Comparison of ENCODE assay signal across 23 mouse cellular contexts in the genomic region with DNA sequence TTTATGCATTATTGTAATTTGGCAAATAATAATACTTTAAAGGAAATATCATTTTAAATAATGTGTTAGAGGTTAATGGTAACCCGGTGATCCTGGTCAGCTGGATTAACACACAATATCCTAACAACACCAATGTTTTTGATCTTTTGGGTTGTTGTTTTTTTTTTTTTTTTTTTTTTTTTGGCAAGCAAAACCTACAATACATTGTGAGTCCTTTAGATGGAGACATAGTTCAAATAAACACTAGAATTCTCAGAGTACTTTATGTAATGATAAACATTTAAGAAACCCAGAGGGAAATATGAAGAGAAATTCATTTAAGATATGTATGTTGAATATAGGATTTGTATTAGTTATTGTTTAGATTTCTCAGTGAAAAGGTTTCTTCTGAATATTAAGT.
DNase-seq lines count a peak whose midpoint lies in the region; ATAC-seq and TF ChIP-seq lines count a peak whose summit lies in the region.
"Had no signal": no experiment of that assay in that cellular context is flagged by ENCODE, and none has a peak within 500 bp of the region (broad histone marks: within the 10 kb centered on the region; RNA-seq: fewer than 3 reads in every experiment).

No protein-coding gene starts in this region.

- TF ChIP-seq CTCF in kidney, postnatal 0 days (IDR thresholded peaks at IDR 0.05; ENCODE audit: low read depth) = no peak
- TF ChIP-seq CTCF in midbrain, postnatal 0 days (IDR thresholded peaks at IDR 0.05) = peak; percentile 28; the same call in 1 of the 2 replicates

- no peaks in the 10 kb centered on the region for H3K36me3 ChIP-seq in kidney, postnatal 0 days (ENCODE audit: insufficient read depth, low read length)
- H3K36me3 ChIP-seq in midbrain, postnatal 0 days (ENCODE audit: insufficient read depth, low read length) = no peaks in the 10 kb centered on the region
- H3K36me3 ChIP-seq in midbrain, embryonic 15.5 days (replicated peaks) = no peaks in the 10 kb centered on the region
- H3K36me3 ChIP-seq: embryonic facial prominence, embryonic 15.5 days; forebrain, embryonic 10.5 days; heart, embryonic 10.5 days; hindbrain, embryonic 12.5 days had no signal

- ATAC-seq in kidney, postnatal 0 days (replicated peaks; ENCODE audit: low FRiP score, low read depth) = no peak
- ATAC-seq in midbrain, postnatal 0 days (ENCODE audit: low FRiP score) = no peak
- no peak for ATAC-seq in midbrain, embryonic 15.5 days (replicated peaks)
- ATAC-seq: forebrain, embryonic 14.5 days; hindbrain, postnatal 0 days had no signal

- DNase-seq in kidney, postnatal 0 days (ENCODE audit: low spot score) = peak; percentile 10
- no peak for DNase-seq in kidney, postnatal 10 days
- no peak for DNase-seq in midbrain, postnatal 0 days (ENCODE audit: low spot score)
- peak; percentile 40 for DNase-seq in NIH3T3 (ENCODE audit: low read depth)
- no peak for DNase-seq in thymus, postnatal 36 days
- no peak for DNase-seq in urinary bladder, postnatal 10 days (ENCODE audit: low spot score)
- DNase-seq: adrenal gland, postnatal 10 days; cerebellum, adult 11 months; cerebellum, adult 8-10 months; cerebellum, postnatal 14 days; embryo, embryonic 11 days; gastrocnemius, postnatal 10 days; heart, adult 18-20 months; heart, postnatal 10 days; heart, postnatal 4 days had no signal

- no peaks in the 10 kb centered on the region for H3K9me3 ChIP-seq in kidney, postnatal 0 days (replicated peaks; ENCODE audit: low read length)
- no peaks in the 10 kb centered on the region for H3K9me3 ChIP-seq in midbrain, postnatal 0 days (ENCODE audit: low read length)
- no peaks in the 10 kb centered on the region for H3K9me3 ChIP-seq in midbrain, embryonic 15.5 days
- H3K9me3 ChIP-seq: embryonic facial prominence, embryonic 15.5 days; forebrain, embryonic 10.5 days; heart, embryonic 10.5 days; hindbrain, embryonic 12.5 days had no signal

- H3K9ac ChIP-seq in kidney, postnatal 0 days (ENCODE audit: low read depth, low read length) = no peak overlapping the region
- no peak overlapping the region for H3K9ac ChIP-seq in midbrain, postnatal 0 days (replicated peaks; ENCODE audit: low read length, poor library complexity, severe bottlenecking)
- no peak overlapping the region for H3K9ac ChIP-seq in midbrain, embryonic 15.5 days
- H3K9ac ChIP-seq: embryonic facial prominence, embryonic 15.5 days; hindbrain, embryonic 12.5 days had no signal

- no peak overlapping the region for H3K27ac ChIP-seq in kidney, postnatal 0 days
- no peak overlapping the region for H3K27ac ChIP-seq in midbrain, postnatal 0 days (ENCODE audit: low read depth, low read length)
- no peak overlapping the region for H3K27ac ChIP-seq in midbrain, embryonic 15.5 days
- H3K27ac ChIP-seq: embryonic facial prominence, embryonic 15.5 days; forebrain, embryonic 10.5 days; heart, embryonic 10.5 days; hindbrain, embryonic 12.5 days; hindbrain, postnatal 0 days had no signal

- H3K4me3 ChIP-seq in kidney, postnatal 0 days (replicated peaks; ENCODE audit: low read depth, low read length) = no peak overlapping the region
- H3K4me3 ChIP-seq in midbrain, postnatal 0 days (ENCODE audit: low read depth, low read length) = no peak overlapping the region
- no peak overlapping the region for H3K4me3 ChIP-seq in midbrain, embryonic 15.5 days
- H3K4me3 ChIP-seq: embryonic facial prominence, embryonic 15.5 days; erythroblast, embryonic 14.5 days; forebrain, embryonic 10.5 days; heart, embryonic 10.5 days; hindbrain, embryonic 12.5 days had no signal

- no peak overlapping the region for H3K4me2 ChIP-seq in kidney, postnatal 0 days (ENCODE audit: low read length)
- H3K4me2 ChIP-seq in midbrain, postnatal 0 days (ENCODE audit: low read depth, low read length, poor library complexity, severe bottlenecking) = no peak overlapping the region
- H3K4me2 ChIP-seq in midbrain, embryonic 15.5 days = no peak overlapping the region
- H3K4me2 ChIP-seq: embryonic facial prominence, embryonic 15.5 days; hindbrain, embryonic 12.5 days had no signal

- no peaks in the 10 kb centered on the region for H3K4me1 ChIP-seq in kidney, postnatal 0 days (replicated peaks; ENCODE audit: insufficient read depth, low read length)
- H3K4me1 ChIP-seq in midbrain, postnatal 0 days (ENCODE audit: insufficient read depth, low read length) = no peaks in the 10 kb centered on the region
- no peaks in the 10 kb centered on the region for H3K4me1 ChIP-seq in midbrain, embryonic 15.5 days
- H3K4me1 ChIP-seq: embryonic facial prominence, embryonic 15.5 days; forebrain, embryonic 10.5 days; heart, embryonic 10.5 days; hindbrain, embryonic 12.5 days had no signal

- H3K27me3 ChIP-seq in kidney, postnatal 0 days (ENCODE audit: insufficient read depth, low read length) = no peaks in the 10 kb centered on the region
- no peaks in the 10 kb centered on the region for H3K27me3 ChIP-seq in midbrain, postnatal 0 days (ENCODE audit: insufficient read depth, low read length)
- H3K27me3 ChIP-seq in midbrain, embryonic 15.5 days (replicated peaks) = no peaks in the 10 kb centered on the region
- H3K27me3 ChIP-seq: embryonic facial prominence, embryonic 15.5 days; hindbrain, embryonic 12.5 days had no signal

- WGBS in kidney, postnatal 0 days = 82% methylated on average over 1 of the region's 1 CpGs
- WGBS in midbrain, postnatal 0 days = 88% methylated on average over 1 of the region's 1 CpGs
- 89% methylated on average over 1 of the region's 1 CpGs for WGBS in midbrain, embryonic 15.5 days

Comparison
In these comparisons a context has a peak if more than half of its experiments do, and no peak if none do; other contexts are left out.
1. DNase-seq: peak in kidney, postnatal 0 days (single experiment) and NIH3T3 (single experiment); none in kidney, postnatal 10 days (single experiment), midbrain, postnatal 0 days (single experiment), thymus, postnatal 36 days (0 of 2) and urinary bladder, postnatal 10 days (single experiment).